Mouse (Mus musculus): ENCODE data around the gene 4931440F15Rik.

The 4931440F15Rik gene

GRCm38 (mm10) chr11:29801432-29802427, 23.7 kb downstream of the 4931440F15Rik start:
- no peak for DNase-seq (ENCODE audit: extremely low read depth, low read depth)

DNA sequence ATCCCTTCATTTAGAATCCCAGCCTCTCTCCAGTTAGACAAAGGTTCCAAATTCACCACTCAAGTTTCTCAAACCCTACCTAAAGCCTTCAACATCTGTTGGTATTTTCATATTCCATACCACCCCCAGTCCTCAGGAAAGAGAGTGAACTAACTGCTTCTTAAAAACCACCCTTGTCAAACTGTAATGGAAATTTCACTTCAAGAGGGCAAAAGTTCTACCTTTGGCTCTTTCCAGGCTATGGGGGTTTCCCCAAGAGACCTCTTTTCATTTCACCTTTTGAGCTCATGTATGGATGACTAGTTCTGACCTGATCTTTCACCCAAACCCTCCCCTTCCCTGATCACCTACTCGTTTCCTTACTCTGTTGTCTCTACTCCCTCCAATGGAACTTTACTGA, 25.6 kb downstream of the 4931440F15Rik start:
- DNase-seq (ENCODE audit: extremely low read depth, low read depth): no peak

GRCm38 (mm10) chr11:29795106-29795505, 30.4 kb downstream of the 4931440F15Rik start:
- DNase-seq (ENCODE audit: extremely low read depth, low read depth): no peak

DNA sequence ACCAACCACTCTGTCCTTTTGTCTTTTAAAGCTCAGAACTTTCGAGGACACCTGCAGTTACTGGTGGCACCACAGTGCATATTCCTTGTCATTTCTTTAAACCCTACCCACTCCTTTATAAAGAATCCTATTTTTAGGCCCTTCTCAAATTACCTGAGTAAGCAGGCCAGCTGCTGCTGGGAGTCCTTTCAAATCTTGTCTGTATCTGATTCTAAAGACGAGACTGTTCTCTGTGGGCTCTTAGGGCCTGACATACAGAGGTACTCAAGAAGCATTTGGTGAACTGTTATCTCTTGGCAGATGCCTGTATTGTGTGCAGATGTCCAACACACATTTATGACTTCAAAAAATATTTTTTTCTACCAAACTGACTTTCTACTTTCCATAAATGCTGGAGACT, 31.0 kb downstream of the 4931440F15Rik start:
- DNase-seq (ENCODE audit: extremely low read depth, low read depth): no peak

DNA sequence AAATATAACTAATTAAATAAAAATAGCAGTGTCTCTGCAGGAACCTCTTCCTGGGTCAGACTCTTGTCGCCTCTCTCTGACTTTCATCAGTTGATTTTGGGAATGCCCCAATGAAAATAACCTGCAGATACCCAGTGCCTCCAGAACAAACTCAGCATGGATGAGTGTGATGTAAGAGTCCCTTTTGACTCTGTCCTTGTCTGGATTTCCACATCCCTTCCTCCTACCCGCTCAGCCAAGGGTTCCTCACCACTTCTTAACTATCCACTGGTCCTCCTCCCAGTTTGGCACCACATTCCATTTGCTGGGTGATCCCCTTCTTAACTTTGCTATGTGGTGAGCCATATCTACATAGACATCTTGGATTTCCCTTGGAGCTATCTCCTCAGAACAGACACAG, 34.7 kb downstream of the 4931440F15Rik start:
- no peak for DNase-seq (ENCODE audit: extremely low read depth, low read depth)

DNA sequence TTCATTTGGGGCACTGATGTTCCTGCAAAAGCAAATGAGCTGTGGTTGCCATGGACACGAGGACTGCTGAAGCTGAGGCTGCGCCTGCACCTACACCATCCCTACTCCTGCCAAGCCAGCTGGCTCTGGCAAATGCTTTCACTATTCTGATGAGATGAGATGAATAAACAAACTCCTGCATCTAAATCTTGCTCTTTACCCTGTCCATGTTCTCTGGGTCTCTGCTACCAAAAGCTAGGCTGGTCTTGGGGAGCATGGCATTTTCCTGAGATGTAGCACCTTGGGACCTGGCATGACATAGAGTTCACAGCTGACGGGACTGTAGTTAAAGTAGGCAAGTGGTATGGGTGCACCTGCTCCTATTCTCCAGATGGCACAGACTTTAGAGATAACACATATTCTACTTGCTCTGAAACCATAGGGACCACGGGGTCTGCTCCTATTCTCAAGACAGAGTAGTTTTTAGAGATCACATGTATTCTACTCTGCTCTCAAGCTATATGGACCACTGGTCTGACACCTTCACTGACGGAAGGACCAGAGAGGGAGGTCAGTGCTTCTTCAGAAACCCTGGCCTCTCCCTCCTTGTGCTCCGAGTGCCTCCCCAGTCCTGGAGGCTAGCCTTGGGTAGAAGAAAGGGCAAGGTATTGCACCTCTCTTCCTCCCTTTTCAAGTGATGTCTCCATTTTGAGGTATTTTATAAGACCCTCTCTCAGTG, 36.4 kb downstream of the 4931440F15Rik start:
- DNase-seq (ENCODE audit: extremely low read depth, low read depth): no peak

- DNase-seq (ENCODE audit: extremely low read depth, low read depth): no peak
Observed at GRCm38 (mm10) chr11:29788499-29788898, 37.0 kb downstream of the 4931440F15Rik start.

DNA sequence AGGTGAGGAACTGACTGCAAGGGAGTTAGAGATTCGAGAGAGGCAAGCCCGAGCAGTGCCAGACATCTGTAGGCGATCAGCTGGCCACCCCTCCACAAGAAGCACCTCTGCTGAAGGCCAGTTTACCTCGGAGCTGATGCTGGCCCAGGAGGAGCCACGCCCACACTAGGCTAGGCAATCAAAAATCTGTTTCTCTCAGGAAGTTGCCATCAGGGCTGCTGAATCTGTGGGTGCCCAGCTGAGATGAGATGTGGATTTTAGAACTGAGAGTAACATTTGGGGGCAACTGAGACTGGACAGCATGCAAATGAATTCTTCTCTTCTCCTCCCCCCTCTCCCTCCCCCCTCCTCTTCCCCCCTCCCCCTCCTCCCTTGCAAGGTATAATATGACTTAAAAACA, 38.0 kb downstream of the 4931440F15Rik start:
- DNase-seq (ENCODE audit: extremely low read depth, low read depth): no peak

DNA sequence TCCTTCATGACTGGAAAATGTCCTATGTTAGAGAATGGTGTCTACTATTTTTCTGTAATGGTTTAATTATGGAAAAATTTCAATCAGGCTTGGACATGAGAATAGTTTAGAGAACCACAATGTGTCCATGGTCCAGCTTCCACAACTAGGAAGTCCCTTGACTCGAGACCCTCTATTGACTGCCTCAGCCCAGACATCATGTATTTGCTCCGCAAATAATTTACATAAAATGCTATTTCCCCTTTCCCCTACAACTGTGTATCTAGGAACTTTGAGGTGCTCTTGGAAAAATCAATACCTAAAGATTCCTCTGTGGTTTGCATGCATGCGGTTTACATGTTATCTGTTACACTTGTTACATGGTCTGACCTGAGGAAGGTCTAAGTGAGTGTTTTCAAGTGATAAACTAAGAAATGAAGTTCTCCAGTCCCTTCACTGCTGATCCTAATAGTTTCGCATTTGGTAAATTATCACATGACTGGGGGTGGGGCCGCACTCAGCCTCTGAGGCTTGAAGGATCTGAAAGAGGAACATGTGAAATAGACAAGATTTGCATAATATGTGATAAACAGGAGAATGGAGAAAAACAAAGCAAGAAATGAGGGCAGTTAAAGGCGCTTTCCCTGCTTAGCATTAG, 38.8 kb downstream of the 4931440F15Rik start:
- peak; percentile 70 for DNase-seq (ENCODE audit: extremely low read depth, low read depth)

DNA sequence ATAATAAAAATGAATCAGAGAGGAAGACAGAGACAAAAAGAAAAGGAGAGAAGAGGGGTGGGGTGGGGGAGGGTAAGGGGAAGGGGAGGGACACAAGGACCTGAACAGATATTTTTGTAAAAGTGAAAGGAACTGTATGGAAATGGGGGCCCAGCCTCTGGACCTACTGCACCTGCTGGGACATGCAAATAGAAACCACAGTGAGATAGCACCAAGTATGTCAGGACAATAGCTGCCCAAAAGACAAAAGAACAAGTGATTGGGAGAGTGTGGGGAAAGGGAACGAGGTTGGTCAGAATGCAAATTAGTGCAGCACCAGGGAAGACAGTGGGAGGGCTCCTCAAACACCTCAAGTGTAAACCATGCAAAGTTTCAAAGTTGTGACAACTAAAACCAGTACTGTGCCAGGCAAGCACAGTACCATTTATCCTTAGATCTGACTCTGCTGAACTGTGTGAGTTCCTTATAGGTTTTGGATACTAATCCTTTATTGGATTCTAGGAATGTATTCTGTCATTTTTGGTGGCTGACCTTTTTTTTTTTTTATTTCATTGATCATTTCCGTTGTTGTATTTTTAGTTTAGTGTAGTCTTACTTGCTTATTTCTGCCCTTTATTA, 46.0 kb downstream of the 4931440F15Rik start:
- DNase-seq (ENCODE audit: extremely low read depth, low read depth): no peak

DNA sequence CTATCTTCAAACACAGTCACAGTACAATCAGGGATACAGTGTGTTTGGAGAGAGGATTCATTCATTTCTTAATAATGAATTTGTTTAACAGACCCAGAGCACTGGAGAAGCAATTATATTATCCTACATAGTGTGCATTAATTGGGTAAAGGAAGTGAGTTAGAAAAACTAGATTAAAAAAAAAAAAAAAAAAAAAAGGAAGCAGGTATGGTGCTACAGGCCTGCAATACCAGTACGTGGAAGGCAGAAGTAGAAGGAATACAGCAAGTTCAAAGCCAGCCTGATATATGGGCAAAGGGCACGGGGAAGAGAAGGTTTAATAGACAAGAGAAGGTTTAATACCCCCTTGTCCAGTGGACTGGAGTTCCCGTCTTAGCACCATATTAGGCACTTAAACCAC, 46.5 kb downstream of the 4931440F15Rik start:
- no peak for DNase-seq (ENCODE audit: extremely low read depth, low read depth)

- no peak for DNase-seq (ENCODE audit: extremely low read depth, low read depth)
Observed at GRCm38 (mm10) chr11:29777964-29778363, 47.5 kb downstream of the 4931440F15Rik start.

GRCm38 (mm10) chr11:29774760-29775159, 50.7 kb downstream of the 4931440F15Rik start:
- no peak for DNase-seq (ENCODE audit: extremely low read depth, low read depth)

DNA sequence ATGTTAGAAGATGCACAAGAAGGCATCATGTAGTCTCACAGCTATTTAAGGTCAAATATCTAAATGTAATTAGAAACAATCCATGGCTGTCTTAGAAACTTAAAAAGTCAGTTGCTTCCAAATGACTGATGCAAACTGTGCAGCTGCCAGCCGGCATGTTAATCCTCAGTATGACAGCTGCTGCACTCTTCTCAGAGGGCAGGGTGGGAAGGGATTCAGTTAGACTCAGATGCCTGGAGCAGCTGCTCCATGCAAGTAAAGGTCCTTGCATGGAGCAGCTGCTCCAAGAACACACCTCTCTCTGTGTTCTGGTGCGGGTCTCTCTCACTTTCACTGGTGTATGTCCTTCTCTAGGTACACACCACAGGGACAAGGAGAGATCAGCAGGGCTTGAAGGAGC, 51.2 kb downstream of the 4931440F15Rik start:
- no peak for DNase-seq (ENCODE audit: extremely low read depth, low read depth)
